Mouse (Mus musculus): ENCODE data around the gene Abca3.
"Not testable (repeated sequence)": the region's sequence is repeated elsewhere in the genome, so short reads cannot be mapped to it uniquely, and the experiment has no call there.

Abca3 gene

GRCm38 (mm10) chr17:24442632-24443155 is 90.9 kb downstream of the Abca3 start, which contains the start of gene Dnase1l2:
Dnase1l2 (minus strand) TSS chr17:24443105.
- no peak for DNase-seq

GRCm38 (mm10) chr17:24443409-24443808 is 91.7 kb downstream of the Abca3 start:
- DNase-seq, result no peak

- DNase-seq, result no peak
Observed at GRCm38 (mm10) chr17:24446590-24446989, 94.8 kb downstream of the Abca3 start.

GRCm38 (mm10) chr17:24449507-24449906 is 97.8 kb downstream of the Abca3 start:
- no peak for DNase-seq

GRCm38 (mm10) chr17:24451220-24451619 is 99.5 kb downstream of the Abca3 start:
- DNase-seq, result no peak

GRCm38 (mm10) chr17:24453372-24453771 is 101.6 kb downstream of the Abca3 start:
- no peak for DNase-seq

- no peak for DNase-seq
Observed at GRCm38 (mm10) chr17:24454218-24454755, 102.5 kb downstream of the Abca3 start.

GRCm38 (mm10) chr17:24454756-24455522 is 103.2 kb downstream of the Abca3 start:
- peak; percentile 98 for DNase-seq

- DNase-seq, result not testable (repeated sequence)
Observed at GRCm38 (mm10) chr17:24455523-24456206, 103.9 kb downstream of the Abca3 start.
